Mouse (Mus musculus) olfactory bulb, adult 2 months (tissue): ENCODE data around the gene Vdr.

Experiments used
- CTCF ChIP-seq: fragments of 200-500 bp; IDR thresholded peaks from 2 replicates; pipeline ENCODE4 v1.5.1; 2012; ENCODE audit warnings: low read depth, mild to moderate bottlenecking, low read length, moderate library complexity; ENCODE audit not compliant: insufficient read depth
- POLR2A ChIP-seq: fragments of 200-500 bp; IDR thresholded peaks from 2 replicates; pipeline ENCODE4 v1.6.1; 2012; ENCODE audit warnings: mild to moderate bottlenecking, low read depth, low read length, moderate library complexity; ENCODE audit not compliant: insufficient read depth

DNA sequence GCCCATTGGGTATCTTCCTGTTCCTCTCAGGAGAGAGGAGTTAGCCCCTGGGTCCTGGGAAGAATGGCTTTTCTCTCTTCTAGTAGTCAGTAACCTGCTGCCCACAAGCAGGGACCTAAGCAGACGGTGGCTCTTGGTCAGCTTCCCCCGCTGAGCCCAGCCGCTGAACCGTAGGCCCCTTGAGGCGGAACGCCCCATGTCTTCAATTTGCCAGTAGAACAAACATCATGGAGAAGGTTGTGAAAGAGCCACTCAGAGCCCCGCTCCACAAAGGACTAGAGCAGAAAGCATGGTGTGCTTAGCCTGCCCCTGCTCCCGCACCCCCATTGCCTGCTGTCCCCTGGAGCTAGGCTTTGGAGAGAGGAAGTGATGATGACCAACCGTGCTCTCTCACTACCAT lies 14.1 kb downstream of the Vdr start:
- TF ChIP-seq CTCF, result no peak
- TF ChIP-seq POLR2A, result no peak
